Mouse (Mus musculus): Measurements from ENCODE around the gene R3hdm1. TPM values are rescaled to one million over a fixed set of nuclear protein-coding genes. Genes with fewer than 3 reads are reported as not detected.

The R3hdm1 gene
- total RNA-seq, 2 experiments from 2014 or later: 327 to 329 TPM

- no peak for DNase-seq (ENCODE audit: extremely low spot score in 1 of 2, low spot score in 2 of 2)
These were observed 167.6 kb downstream of the R3hdm1 start for GRCm38 (mm10) chr1:128270731-128271130.

DNA sequence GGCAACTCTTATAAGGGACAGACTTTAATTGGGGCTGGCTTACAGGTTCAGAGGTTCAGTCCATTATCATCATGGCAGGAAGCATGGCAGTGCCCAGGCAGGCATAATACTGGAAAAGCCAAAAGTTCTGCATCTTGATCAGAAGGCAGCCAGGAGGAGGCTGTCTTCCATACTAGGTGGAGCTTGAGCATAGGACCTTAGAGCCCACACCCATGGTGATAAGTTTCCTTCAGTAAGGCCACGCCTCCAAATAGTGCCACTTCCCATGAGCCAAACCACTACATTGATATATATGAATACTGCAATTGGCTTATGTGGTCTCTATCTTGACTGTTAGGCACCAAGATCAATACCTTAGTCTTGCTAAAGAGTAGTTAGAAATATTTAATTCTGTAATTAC is 172.8 kb downstream of the R3hdm1 start:
- intact Hi-C loops (cut with DNase I): no loop called here
- DNase-seq (ENCODE audit: extremely low spot score in 1 of 2, low spot score in 2 of 2): no peak

More at GRCm38 (mm10) chr1:128270731-128271130, 167.6 kb downstream of the R3hdm1 start:
- intact Hi-C loops (cut with DNase I): no loop called here

- no peak for DNase-seq (ENCODE audit: extremely low spot score in 1 of 2, low spot score in 2 of 2)
- intact Hi-C loops (cut with DNase I): no loop called here
These were observed 175.5 kb downstream of the R3hdm1 start for GRCm38 (mm10) chr1:128278563-128278962.

- DNase-seq (ENCODE audit: extremely low spot score in 1 of 2, low spot score in 2 of 2): no peak
- intact Hi-C loops (cut with DNase I): no loop called here
These were observed 178.7 kb downstream of the R3hdm1 start for GRCm38 (mm10) chr1:128281753-128282152.

GRCm38 (mm10) chr1:128282924-128283323 is 179.8 kb downstream of the R3hdm1 start:
- DNase-seq (ENCODE audit: extremely low spot score in 1 of 2, low spot score in 2 of 2): no peak
- intact Hi-C loops (cut with DNase I): no loop called here

- no peak for DNase-seq (ENCODE audit: extremely low spot score in 1 of 2, low spot score in 2 of 2)
- intact Hi-C loops (cut with DNase I): no loop called here
These were observed 181.1 kb downstream of the R3hdm1 start for GRCm38 (mm10) chr1:128284157-128284690.

DNA sequence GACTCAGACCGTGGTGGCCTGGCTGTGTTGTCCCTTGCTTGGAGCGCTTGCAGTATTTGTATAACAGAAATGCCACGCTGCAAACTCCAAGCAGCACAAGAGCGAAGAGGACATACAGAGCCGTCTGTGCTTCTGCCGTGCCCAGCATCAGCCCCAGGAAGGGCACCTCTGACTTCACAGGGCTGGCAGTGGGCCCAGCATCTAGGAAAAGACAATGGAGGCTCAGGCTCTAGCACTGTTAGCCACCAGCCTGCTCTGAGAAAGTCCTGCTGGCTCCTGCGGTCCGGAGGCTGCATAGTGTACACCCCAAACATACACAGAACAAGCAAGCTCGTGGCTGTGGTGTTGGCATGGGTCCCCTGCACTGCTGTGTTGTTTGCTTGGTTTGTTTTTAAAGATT is 182.0 kb downstream of the R3hdm1 start:
- no peak for DNase-seq (ENCODE audit: extremely low spot score in 1 of 2, low spot score in 2 of 2)

More for the DNA sequence above, 182.0 kb downstream of the R3hdm1 start:
- intact Hi-C loops (cut with DNase I): no loop called here

Small RNAs within 50 kb of the gene (microRNA-seq; reads per million reads assigned to microRNA genes)
- gene Mir128-1: 16,731 reads per million, percentile 97 among the genes with 10 or more reads in this experiment

Other genes starting within 250 kb of the R3hdm1 start
- 1 to 10 TPM; 4.0 to 4.2 TPM for gene Map3k19, start 248.3 kb upstream of the R3hdm1 start, total RNA-seq (2021)
- gene Rab3gap1, start 234.5 kb upstream of the R3hdm1 start, total RNA-seq (2021): 10 to 100 TPM; 47.3 to 49.8 TPM
- 1 to 10 TPM; 8.7 to 9.8 TPM for gene Zranb3, start 254 bp upstream of the R3hdm1 start, total RNA-seq (2021)
- gene Ubxn4, start 140.7 kb downstream of the R3hdm1 start, total RNA-seq (2021): 10 to 100 TPM; 49.6 to 53.1 TPM
- gene Lct, start 225.0 kb downstream of the R3hdm1 start, total RNA-seq (2021): 1 to 10 TPM; 5.4 to 6.1 TPM

Data from left cerebral cortex, postnatal 10 days (tissue).